Mouse (Mus musculus) testis, adult 2 months (tissue): ENCODE data around the gene Prr5l.

ENCODE experiments used
- CTCF ChIP-seq: fragments of 200-500 bp; IDR thresholded peaks from 2 replicates; pipeline ENCODE4 v1.5.1; 2012; ENCODE audit warnings: low read depth, mild to moderate bottlenecking, inconsistent platforms, low read length, moderate library complexity; ENCODE audit not compliant: control insufficient read depth, insufficient read depth, insufficient replicate concordance
- POLR2A ChIP-seq: fragments of 200-500 bp; IDR thresholded peaks from 2 replicates; pipeline ENCODE4 v1.6.1; 2012; ENCODE audit warnings: low read depth, mild to moderate bottlenecking, inconsistent platforms, low read length, moderate library complexity; ENCODE audit not compliant: control insufficient read depth

DNA sequence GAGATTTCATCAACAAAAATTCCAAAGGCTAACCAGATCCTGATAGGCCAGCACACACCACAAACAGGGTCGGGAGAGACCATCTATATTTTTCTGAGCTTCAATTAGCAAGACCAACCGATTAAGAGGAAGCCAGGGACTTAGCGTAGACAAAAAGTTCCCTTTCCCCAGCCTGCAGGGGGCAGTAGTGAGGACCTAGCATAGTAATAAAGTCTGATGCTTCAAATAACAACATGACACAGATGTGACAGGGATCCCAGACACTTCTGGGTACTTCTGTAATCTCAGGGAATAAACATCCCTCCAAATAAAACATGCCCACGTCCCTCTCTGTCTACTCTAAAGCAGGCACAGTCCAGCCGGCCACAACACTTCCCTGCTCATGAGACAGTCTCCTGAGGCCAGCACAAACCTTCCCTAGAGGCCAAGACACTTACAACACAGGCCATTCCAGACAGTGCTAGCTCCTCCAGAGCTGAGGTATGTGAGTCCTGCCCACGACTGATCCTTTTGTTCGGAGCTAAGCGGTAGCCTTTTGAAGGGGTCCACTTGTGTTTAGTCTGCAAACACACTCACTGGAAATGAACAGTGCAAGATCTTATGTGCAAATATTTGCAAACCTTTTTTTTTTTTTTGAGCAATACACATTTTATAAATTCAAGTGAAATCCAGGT, 167.0 kb downstream of the Prr5l start:
- TF ChIP-seq POLR2A (no peak), CTCF (no peak)
